Mouse (Mus musculus) midbrain, embryonic 10.5 days (tissue): Measurements from ENCODE around the gene Abca3. TPM values are rescaled to one million over a fixed set of nuclear protein-coding genes. Genes with fewer than 3 reads are reported as not detected.

ENCODE experiments used
- DNase-seq: peaks from one replicate; pipeline ENCODE4 v3.0.0-alpha.2; 2017; ENCODE audit warnings: low spot score
- H3K27ac ChIP-seq: fragments of 300-500 bp; sonication (generic); replicated peaks from 2 replicates; pipeline ENCODE4 v1.5.1; 2016; ENCODE audit warnings: mild to moderate bottlenecking
- H3K27me3 ChIP-seq: fragments of 300-500 bp; sonication (generic); 2 replicates; pipeline ENCODE4 v1.6.1; 2016; ENCODE audit warnings: low read depth, mild to moderate bottlenecking; ENCODE audit not compliant: poor library complexity, severe bottlenecking
- H3K36me3 ChIP-seq: fragments of 300-500 bp; sonication (generic); 2 replicates; pipeline ENCODE4 v1.6.1; 2016; ENCODE audit warnings: mild to moderate bottlenecking, moderate library complexity
- H3K4me1 ChIP-seq: fragments of 300-500 bp; sonication (generic); 2 replicates; pipeline ENCODE4 v1.6.1; 2016
- H3K4me3 ChIP-seq: fragments of 300-500 bp; sonication (generic); 2 replicates; pipeline ENCODE4 v1.5.1; 2016; ENCODE audit warnings: mild to moderate bottlenecking, moderate library complexity
- H3K9me3 ChIP-seq: fragments of 300-500 bp; sonication (generic); replicated peaks from 2 replicates; pipeline ENCODE4 v1.6.1; 2016; ENCODE audit warnings: mild to moderate bottlenecking
- WGBS: fragments of 180-500 bp; shearing (Covaris S2); methylation state at CpG from one replicate; pipeline ENCODE4 v1.1.7; 2016; 5-methylcytosine and 5-hydroxymethylcytosine counted together
- polyA plus RNA-seq: library from polyadenylated mRNA; unstranded; fragments of >200 nt; fragmentation: Nextera tagmentation; extraction: Ambion mirVana; gene quantifications from 2 replicates; pipeline ENCODE4 v1.2.1, GENCODE M21; 2016

Abca3 gene
- polyA plus RNA-seq, 1 experiment from 2014 or later: 8.6 TPM

- 93% methylated on average over 8 of the region's 8 CpGs for WGBS
- no peak for DNase-seq
- Histone ChIP-seq H3K27me3 (no peaks in the 10 kb centered on the region), H3K4me3 (no peak overlapping the region), H3K9me3 (no peaks in the 10 kb centered on the region), H3K27ac (no peak overlapping the region), H3K36me3 (0 out of 2 replicates have a peak, but pooled peaks cover 3% of the 10 kb centered on the region), H3K4me1 (peaks cover 19% of the 10 kb centered on the region)
Observed at GRCm38 (mm10) chr17:24359006-24359405, 7.3 kb downstream of the Abca3 start.

- H3K4me3 ChIP-seq: no peak overlapping the region
- DNase-seq: no peak
- 81% methylated on average over 2 of the region's 2 CpGs for WGBS
Observed at GRCm38 (mm10) chr17:24359903-24360302, 8.2 kb downstream of the Abca3 start.

GRCm38 (mm10) chr17:24360841-24361240 is 9.1 kb downstream of the Abca3 start:
- 84% methylated on average over 8 of the region's 8 CpGs for WGBS
- DNase-seq: no peak
- no peak overlapping the region for H3K27ac ChIP-seq
- H3K4me3 ChIP-seq: no peak overlapping the region
- H3K4me1 ChIP-seq: peaks cover 24% of the 10 kb centered on the region
- no peaks in the 10 kb centered on the region for H3K9me3 ChIP-seq
- peaks cover 8% of the 10 kb centered on the region; the same call in 1 of the 2 replicates for H3K36me3 ChIP-seq
- H3K27me3 ChIP-seq: no peaks in the 10 kb centered on the region

More at GRCm38 (mm10) chr17:24359903-24360302, 8.2 kb downstream of the Abca3 start:
- H3K27ac ChIP-seq: no peak overlapping the region
- peaks cover 19% of the 10 kb centered on the region for H3K4me1 ChIP-seq
- H3K9me3 ChIP-seq: no peaks in the 10 kb centered on the region
- H3K36me3 ChIP-seq: peaks cover 5% of the 10 kb centered on the region; the same call in 1 of the 2 replicates
- no peaks in the 10 kb centered on the region for H3K27me3 ChIP-seq

- Histone ChIP-seq H3K4me3 (no peak overlapping the region), H3K36me3 (peaks cover 8% of the 10 kb centered on the region; the same call in 1 of the 2 replicates), H3K27me3 (no peaks in the 10 kb centered on the region), H3K27ac (no peak overlapping the region), H3K9me3 (no peaks in the 10 kb centered on the region), H3K4me1 (peaks cover 29% of the 10 kb centered on the region)
- DNase-seq: no peak
- WGBS: 85% methylated on average over 5 of the region's 5 CpGs
Observed at GRCm38 (mm10) chr17:24361291-24361690, 9.5 kb downstream of the Abca3 start.

DNA sequence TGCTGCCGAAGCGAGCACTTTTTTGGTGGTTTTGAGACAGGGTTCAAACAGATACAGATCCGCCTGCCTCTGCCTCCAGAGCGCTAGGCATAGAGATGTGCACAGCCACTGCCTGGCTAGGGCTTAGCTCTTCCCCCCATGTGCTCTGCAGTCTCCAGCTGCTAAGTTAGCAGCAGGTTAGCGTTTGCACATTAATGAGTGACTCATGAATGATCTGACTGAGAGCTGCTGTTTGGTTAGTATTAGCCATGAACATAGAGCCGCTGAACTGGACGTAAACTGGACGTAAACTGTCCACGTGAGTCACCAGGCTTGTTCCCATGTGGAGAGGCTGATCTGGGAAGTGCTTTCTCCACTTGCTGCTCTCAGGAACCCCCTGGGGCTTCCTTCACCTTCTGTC is 10.8 kb downstream of the Abca3 start:
- no peak for DNase-seq
- no peaks in the 10 kb centered on the region for H3K9me3 ChIP-seq
- H3K27ac ChIP-seq: no peak overlapping the region
- H3K4me1 ChIP-seq: peaks cover 31% of the 10 kb centered on the region
- no peak overlapping the region for H3K4me3 ChIP-seq
- 76% methylated on average over 9 of the region's 9 CpGs for WGBS
- H3K27me3 ChIP-seq: no peaks in the 10 kb centered on the region
- H3K36me3 ChIP-seq: peaks cover 19% of the 10 kb centered on the region

DNA sequence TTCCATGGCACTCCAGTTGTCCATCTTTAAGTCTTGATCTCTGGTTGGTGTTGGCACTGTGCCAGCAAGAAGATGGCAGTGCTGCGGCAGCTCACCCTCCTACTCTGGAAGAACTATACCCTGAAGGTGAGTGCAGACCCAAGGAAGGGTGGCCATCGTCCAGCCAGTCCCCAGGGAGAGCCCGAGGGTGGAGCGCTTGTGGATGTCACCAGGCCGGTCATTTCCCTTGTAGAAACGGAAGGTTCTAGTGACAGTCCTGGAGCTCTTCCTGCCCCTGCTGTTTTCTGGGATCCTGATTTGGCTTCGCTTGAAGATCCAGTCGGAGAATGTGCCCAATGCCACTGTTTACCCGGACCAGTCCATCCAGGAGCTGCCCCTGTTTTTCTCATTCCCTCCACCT is 12.7 kb downstream of the Abca3 start:
- no peak overlapping the region for H3K4me3 ChIP-seq
- H3K27me3 ChIP-seq: no peaks in the 10 kb centered on the region
- no peak overlapping the region for H3K27ac ChIP-seq
- peaks cover 27% of the 10 kb centered on the region for H3K36me3 ChIP-seq
- no peak for DNase-seq
- WGBS: 91% methylated on average over 9 of the region's 9 CpGs
- H3K4me1 ChIP-seq: peaks cover 27% of the 10 kb centered on the region
- no peaks in the 10 kb centered on the region for H3K9me3 ChIP-seq

- Histone ChIP-seq H3K4me1 (peaks cover 13% of the 10 kb centered on the region), H3K4me3 (no peak overlapping the region), H3K27me3 (no peaks in the 10 kb centered on the region), H3K36me3 (peaks cover 33% of the 10 kb centered on the region), H3K27ac (peak overlapping the region; percentile 10; the same call in 1 of the 2 replicates), H3K9me3 (no peaks in the 10 kb centered on the region)
- WGBS: 37% methylated on average over 13 of the region's 13 CpGs
- DNase-seq: peak; percentile 15
Observed at GRCm38 (mm10) chr17:24365863-24366262, 14.1 kb downstream of the Abca3 start.

DNA sequence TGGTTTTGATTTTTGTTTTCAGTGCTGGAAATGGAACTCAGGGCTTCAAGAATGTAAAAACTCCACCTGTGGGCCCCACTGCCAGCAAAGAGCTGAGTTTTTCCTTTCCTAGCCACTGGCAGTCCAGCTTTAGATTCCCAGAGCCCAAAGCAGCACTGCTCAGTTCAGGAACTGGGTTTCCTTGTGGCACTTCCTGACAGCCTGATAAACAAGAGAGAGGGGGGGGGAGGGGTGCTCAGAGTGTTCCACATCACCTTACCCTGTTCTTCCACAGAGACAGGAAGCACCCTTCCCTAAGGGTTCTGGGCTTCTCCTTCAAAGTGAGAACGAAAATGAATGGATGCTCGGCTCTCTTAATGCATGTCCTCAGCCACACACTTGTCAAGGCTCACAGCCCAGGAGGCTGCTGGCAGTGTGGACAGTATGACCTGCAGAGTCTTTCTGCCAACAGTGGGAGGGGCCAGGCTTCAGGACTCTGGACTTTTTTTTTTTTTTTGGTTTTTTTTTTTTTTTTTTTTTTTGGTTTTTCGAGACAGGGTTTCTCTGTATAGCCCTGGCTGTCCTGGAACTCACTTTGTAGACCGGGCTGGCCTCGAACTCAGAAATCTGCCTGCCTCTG is 23.5 kb downstream of the Abca3 start:
- DNase-seq: no peak
- H3K36me3 ChIP-seq: peaks cover 55% of the 10 kb centered on the region
- 86% methylated on average over 5 of the region's 5 CpGs for WGBS

GRCm38 (mm10) chr17:24375886-24376285 is 24.1 kb downstream of the Abca3 start:
- WGBS: 94% methylated on average over 6 of the region's 6 CpGs
- H3K4me1 ChIP-seq: no peaks in the 10 kb centered on the region
- H3K36me3 ChIP-seq: peaks cover 49% of the 10 kb centered on the region
- H3K27me3 ChIP-seq: no peaks in the 10 kb centered on the region
- DNase-seq: no peak
- H3K27ac ChIP-seq: no peak overlapping the region
- no peaks in the 10 kb centered on the region for H3K9me3 ChIP-seq
- H3K4me3 ChIP-seq: no peak overlapping the region

More for the DNA sequence above, 23.5 kb downstream of the Abca3 start:
- no peak overlapping the region for H3K27ac ChIP-seq
- no peak overlapping the region for H3K4me3 ChIP-seq
- H3K4me1 ChIP-seq: no peaks in the 10 kb centered on the region
- no peaks in the 10 kb centered on the region for H3K27me3 ChIP-seq
- H3K9me3 ChIP-seq: no peaks in the 10 kb centered on the region

DNA sequence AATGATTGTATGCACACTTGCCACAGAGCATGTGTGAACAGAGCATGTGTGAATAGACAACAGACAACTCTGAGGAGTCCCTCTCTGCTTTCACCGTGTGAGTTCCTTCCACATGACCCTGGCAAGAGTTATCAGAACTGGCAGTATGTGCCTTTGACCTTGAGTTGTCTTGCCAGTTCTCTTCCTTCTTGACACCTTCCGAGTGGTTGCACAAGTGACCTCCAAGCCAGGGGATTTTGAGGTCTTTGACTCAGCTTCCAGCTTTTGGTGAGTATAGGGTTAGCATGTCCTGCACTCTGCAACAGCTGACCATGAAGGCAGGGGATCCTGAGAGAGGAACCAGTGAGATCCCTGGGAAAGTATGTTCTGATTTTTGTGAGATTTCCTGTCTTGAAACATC is 26.7 kb downstream of the Abca3 start:
- WGBS: 91% methylated on average over 2 of the region's 2 CpGs

DNA sequence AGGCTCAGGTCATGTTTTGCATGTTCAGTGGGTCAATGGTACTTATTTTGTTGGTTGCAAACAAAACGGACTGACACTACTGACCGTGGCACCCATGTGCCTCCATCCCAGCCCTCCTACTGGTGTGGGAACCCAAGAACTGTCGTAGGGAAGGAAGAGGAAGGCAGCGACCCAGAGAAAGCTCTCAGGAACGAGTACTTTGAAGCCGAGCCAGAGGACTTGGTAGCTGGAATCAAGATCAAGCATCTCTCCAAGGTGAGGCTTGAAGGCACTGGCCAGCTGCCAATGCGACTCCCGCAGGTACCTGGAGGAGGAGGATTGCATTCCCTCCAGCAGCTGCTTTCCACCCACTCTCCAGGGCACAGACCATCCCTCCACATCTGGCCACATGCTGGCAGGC is 32.0 kb downstream of the Abca3 start:
- no peaks in the 10 kb centered on the region for H3K4me1 ChIP-seq
- 87% methylated on average over 8 of the region's 8 CpGs for WGBS
- no peak for DNase-seq
- H3K27me3 ChIP-seq: no peaks in the 10 kb centered on the region
- H3K27ac ChIP-seq: no peak overlapping the region
- no peaks in the 10 kb centered on the region for H3K9me3 ChIP-seq
- H3K36me3 ChIP-seq: peaks cover 59% of the 10 kb centered on the region
- no peak overlapping the region for H3K4me3 ChIP-seq

More for the DNA sequence above, 26.7 kb downstream of the Abca3 start:
- H3K36me3 ChIP-seq: peaks cover 50% of the 10 kb centered on the region
- no peaks in the 10 kb centered on the region for H3K4me1 ChIP-seq
- H3K27me3 ChIP-seq: no peaks in the 10 kb centered on the region
- H3K9me3 ChIP-seq: no peaks in the 10 kb centered on the region
- H3K27ac ChIP-seq: no peak overlapping the region
- no peak overlapping the region for H3K4me3 ChIP-seq
- DNase-seq: no peak

GRCm38 (mm10) chr17:24388711-24389110 is 37.0 kb downstream of the Abca3 start:
- no peak for DNase-seq
- H3K36me3 ChIP-seq: peaks cover 46% of the 10 kb centered on the region

DNA sequence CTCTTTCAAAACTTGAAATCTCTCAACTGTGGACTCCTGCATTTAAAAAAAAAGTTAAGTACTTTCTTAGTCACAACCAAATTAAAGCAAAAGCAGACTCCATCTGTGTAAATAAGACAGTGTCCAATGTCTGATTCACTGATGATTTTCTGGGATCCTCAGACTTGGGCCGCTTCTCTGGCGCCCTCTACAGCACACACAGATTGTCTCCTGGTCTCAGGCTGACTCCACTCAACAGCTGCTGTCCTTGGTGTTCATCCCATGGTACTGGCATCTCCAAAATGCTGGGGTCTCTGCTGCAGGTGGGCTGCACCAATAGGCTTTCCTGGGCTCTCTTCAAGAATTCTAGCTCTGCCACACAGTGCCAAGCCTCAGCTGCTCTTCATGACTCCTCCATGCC is 38.1 kb downstream of the Abca3 start:
- H3K27me3 ChIP-seq: no peaks in the 10 kb centered on the region
- H3K9me3 ChIP-seq: no peaks in the 10 kb centered on the region
- peaks cover 35% of the 10 kb centered on the region for H3K36me3 ChIP-seq
- H3K27ac ChIP-seq: no peak overlapping the region
- H3K4me3 ChIP-seq: no peak overlapping the region
- DNase-seq: peak; percentile 36
- no peaks in the 10 kb centered on the region for H3K4me1 ChIP-seq
- 0% methylated on average over 2 of the region's 2 CpGs for WGBS

More at GRCm38 (mm10) chr17:24388711-24389110, 37.0 kb downstream of the Abca3 start:
- H3K4me3 ChIP-seq: no peak overlapping the region
- no peaks in the 10 kb centered on the region for H3K9me3 ChIP-seq
- H3K4me1 ChIP-seq: no peaks in the 10 kb centered on the region
- no peak overlapping the region for H3K27ac ChIP-seq
- 88% methylated on average over 5 of the region's 5 CpGs for WGBS
- H3K27me3 ChIP-seq: no peaks in the 10 kb centered on the region
